ENCODE assay signal across 11 mouse cellular contexts in genomic region chr14:121696429-121697118, GRCm38 (mm10).
DNase-seq lines count a peak whose midpoint lies in the region; ATAC-seq and TF ChIP-seq lines count a peak whose summit lies in the region.
"Had no signal": no experiment of that assay in that cellular context is flagged by ENCODE, and none has a peak within 500 bp of the region (broad histone marks: within the 10 kb centered on the region; RNA-seq: fewer than 3 reads in every experiment).

No protein-coding gene starts in this region.

- H3K4me1 ChIP-seq in forebrain, embryonic 10.5 days: peaks cover 29% of the 10 kb centered on the region
- peaks cover 11% of the 10 kb centered on the region; the same call in 1 of the 2 replicates for H3K4me1 ChIP-seq in forebrain, embryonic 11.5 days (replicated peaks; ENCODE audit: control insufficient read depth, insufficient read depth, low read length)
- H3K4me1 ChIP-seq in liver, postnatal 0 days (ENCODE audit: insufficient read depth): 0 out of 2 replicates have a peak, but pooled peaks cover 4% of the 10 kb centered on the region
- peaks cover 8% of the 10 kb centered on the region; the same call in 1 of the 2 replicates for H3K4me1 ChIP-seq in liver, embryonic 12.5 days
- H3K4me1 ChIP-seq in intestine, embryonic 14.5 days (replicated peaks; ENCODE audit: control insufficient read depth, insufficient read depth, low read length): peaks cover 23% of the 10 kb centered on the region
- peaks cover 13% of the 10 kb centered on the region; the same call in 1 of the 2 replicates for H3K4me1 ChIP-seq in neural tube, embryonic 14.5 days (ENCODE audit: control insufficient read depth, insufficient read depth, low read length)

- H3K36me3 ChIP-seq in forebrain, embryonic 10.5 days (replicated peaks): no peaks in the 10 kb centered on the region
- H3K36me3 ChIP-seq in forebrain, embryonic 11.5 days (ENCODE audit: control insufficient read depth, insufficient read depth, low read length): no peaks in the 10 kb centered on the region
- H3K36me3 ChIP-seq in liver, postnatal 0 days (replicated peaks; ENCODE audit: insufficient read depth, low read length): no peaks in the 10 kb centered on the region
- H3K36me3 ChIP-seq in liver, embryonic 12.5 days: no peaks in the 10 kb centered on the region
- no peaks in the 10 kb centered on the region for H3K36me3 ChIP-seq in intestine, embryonic 14.5 days (ENCODE audit: control insufficient read depth, insufficient read depth, low read length)
- H3K36me3 ChIP-seq in neural tube, embryonic 14.5 days (ENCODE audit: control insufficient read depth, insufficient read depth, low read length): no peaks in the 10 kb centered on the region

- ATAC-seq in forebrain, embryonic 11.5 days (replicated peaks; ENCODE audit: low FRiP score): no peak
- no peak for ATAC-seq in liver, postnatal 0 days
- no peak for ATAC-seq in liver, embryonic 12.5 days
- no peak for ATAC-seq in intestine, embryonic 14.5 days (replicated peaks; ENCODE audit: low FRiP score, low TSS enrichment, low read depth)
- no peak for ATAC-seq in neural tube, embryonic 14.5 days (ENCODE audit: low read depth)

- 0 out of 2 replicates have a peak, but pooled peaks cover 2% of the 10 kb centered on the region for H3K9me3 ChIP-seq in forebrain, embryonic 10.5 days
- H3K9me3 ChIP-seq in forebrain, embryonic 11.5 days (ENCODE audit: control insufficient read depth, low read length): no peaks in the 10 kb centered on the region
- H3K9me3 ChIP-seq in liver, postnatal 0 days (ENCODE audit: low read length): no peaks in the 10 kb centered on the region
- H3K9me3 ChIP-seq in liver, embryonic 12.5 days (replicated peaks): no peaks in the 10 kb centered on the region
- H3K9me3 ChIP-seq in intestine, embryonic 14.5 days (ENCODE audit: control insufficient read depth, low read length): no peaks in the 10 kb centered on the region
- H3K9me3 ChIP-seq in neural tube, embryonic 14.5 days (ENCODE audit: control insufficient read depth, low read length): no peaks in the 10 kb centered on the region

- WGBS in forebrain, embryonic 10.5 days: 85% methylated on average over 8 of the region's 8 CpGs
- WGBS in forebrain, embryonic 11.5 days: 85% methylated on average over 8 of the region's 8 CpGs
- WGBS in liver, postnatal 0 days (ENCODE audit: insufficient replicate concordance): 24% methylated on average over 8 of the region's 8 CpGs
- WGBS in liver, embryonic 12.5 days (ENCODE audit: insufficient replicate concordance): 33% methylated on average over 8 of the region's 8 CpGs
- 47% methylated on average over 8 of the region's 8 CpGs for WGBS in intestine, embryonic 14.5 days
- 66% methylated on average over 8 of the region's 8 CpGs for WGBS in neural tube, embryonic 14.5 days

- H3K27ac ChIP-seq in forebrain, embryonic 10.5 days: peak overlapping the region; percentile 81; the same call in 1 of the 2 replicates
- H3K27ac ChIP-seq in forebrain, embryonic 11.5 days (ENCODE audit: low read depth, low read length): no peak overlapping the region
- H3K27ac ChIP-seq in liver, postnatal 0 days (ENCODE audit: low read depth): peak overlapping the region; percentile 59; the same call in 1 of the 2 replicates
- H3K27ac ChIP-seq in liver, embryonic 12.5 days: no peak overlapping the region
- peak overlapping the region; percentile 66; the same call in 1 of the 2 replicates for H3K27ac ChIP-seq in intestine, embryonic 14.5 days (ENCODE audit: low read depth)
- no peak overlapping the region for H3K27ac ChIP-seq in neural tube, embryonic 14.5 days (ENCODE audit: low read depth, low read length)

- H3K27me3 ChIP-seq in forebrain, embryonic 10.5 days (ENCODE audit: poor library complexity, severe bottlenecking): 0 out of 2 replicates have a peak, but pooled peaks cover 5% of the 10 kb centered on the region
- H3K27me3 ChIP-seq in forebrain, embryonic 11.5 days (ENCODE audit: control insufficient read depth, insufficient read depth, low read length): no peaks in the 10 kb centered on the region
- H3K27me3 ChIP-seq in liver, postnatal 0 days (ENCODE audit: insufficient read depth, low read length): no peaks in the 10 kb centered on the region
- peaks cover 18% of the 10 kb centered on the region; the same call in 1 of the 2 replicates for H3K27me3 ChIP-seq in liver, embryonic 12.5 days (replicated peaks)
- H3K27me3 ChIP-seq in intestine, embryonic 14.5 days (replicated peaks; ENCODE audit: control insufficient read depth, insufficient read depth, low read length): no peaks in the 10 kb centered on the region
- H3K27me3 ChIP-seq in neural tube, embryonic 14.5 days (ENCODE audit: control insufficient read depth, insufficient read depth, low read length): no peaks in the 10 kb centered on the region

- no peak overlapping the region for H3K4me2 ChIP-seq in forebrain, embryonic 11.5 days (ENCODE audit: low read depth, low read length, severe bottlenecking)
- H3K4me2 ChIP-seq in liver, postnatal 0 days (ENCODE audit: low read depth, low read length): peak overlapping the region; percentile 13; the same call in 1 of the 2 replicates
- H3K4me2 ChIP-seq in liver, embryonic 12.5 days: no peak overlapping the region
- H3K4me2 ChIP-seq in intestine, embryonic 14.5 days (ENCODE audit: low read length): peak overlapping the region; percentile 53
- peak overlapping the region; percentile 45; the same call in 1 of the 2 replicates for H3K4me2 ChIP-seq in neural tube, embryonic 14.5 days (ENCODE audit: low read depth, low read length)

- no peak overlapping the region for H3K9ac ChIP-seq in forebrain, embryonic 11.5 days (ENCODE audit: low read length)
- H3K9ac ChIP-seq in liver, postnatal 0 days (replicated peaks): no peak overlapping the region
- no peak overlapping the region for H3K9ac ChIP-seq in liver, embryonic 12.5 days
- no peak overlapping the region for H3K9ac ChIP-seq in intestine, embryonic 14.5 days (ENCODE audit: low read length)
- H3K9ac ChIP-seq in neural tube, embryonic 14.5 days (replicated peaks; ENCODE audit: low read depth, low read length): no peak overlapping the region

- no peak for TF ChIP-seq CTCF in liver, postnatal 0 days (IDR thresholded peaks at IDR 0.05; ENCODE audit: low read depth)

- no peak for DNase-seq in forebrain, embryonic 10.5 days (ENCODE audit: extremely low spot score, low spot score)
- no peak for DNase-seq in forebrain, embryonic 11.5 days (ENCODE audit: low spot score)
- no peak for DNase-seq in liver, postnatal 0 days
- DNase-seq in intestine, embryonic 14.5 days (ENCODE audit: low spot score): no peak
- no peak for DNase-seq in ovary, postnatal 36 days (ENCODE audit: low spot score)
- no peak for DNase-seq in cerebellum, postnatal 4 days (ENCODE audit: low spot score in 2 of 2)
- DNase-seq: cerebellum, adult 9-10 months; left cerebral cortex, postnatal 4 days; thymus, postnatal 36 days had no signal

- peak overlapping the region; percentile 44 for H3K4me3 ChIP-seq in forebrain, embryonic 10.5 days
- H3K4me3 ChIP-seq in forebrain, embryonic 11.5 days (ENCODE audit: low read depth, low read length): no peak overlapping the region
- H3K4me3 ChIP-seq in liver, postnatal 0 days (ENCODE audit: low read depth, low read length): no peak overlapping the region
- H3K4me3 ChIP-seq in liver, embryonic 12.5 days: no peak overlapping the region
- peak overlapping the region; percentile 28 for H3K4me3 ChIP-seq in intestine, embryonic 14.5 days (ENCODE audit: low read depth, low read length)
- no peak overlapping the region for H3K4me3 ChIP-seq in neural tube, embryonic 14.5 days (ENCODE audit: low read depth, low read length)

- no peak for TF ChIP-seq EP300 in liver, postnatal 0 days (IDR thresholded peaks at IDR 0.05; ENCODE audit: low read depth)

Comparison
In these comparisons a context has a peak if more than half of its experiments do, and no peak if none do; other contexts are left out.
1. H3K27ac ChIP-seq: peak in forebrain, embryonic 10.5 days (single experiment), liver, postnatal 0 days (single experiment) and intestine, embryonic 14.5 days (single experiment); none in forebrain, embryonic 11.5 days (single experiment), liver, embryonic 12.5 days (single experiment) and neural tube, embryonic 14.5 days (single experiment).
2. H3K4me3 ChIP-seq: peak in forebrain, embryonic 10.5 days (single experiment) and intestine, embryonic 14.5 days (single experiment); none in forebrain, embryonic 11.5 days (single experiment), liver, postnatal 0 days (single experiment), liver, embryonic 12.5 days (single experiment) and neural tube, embryonic 14.5 days (single experiment).
3. H3K4me2 ChIP-seq: peak in liver, postnatal 0 days (single experiment), intestine, embryonic 14.5 days (single experiment) and neural tube, embryonic 14.5 days (single experiment); none in forebrain, embryonic 11.5 days (single experiment) and liver, embryonic 12.5 days (single experiment).